9 mouse cellular contexts compared by ENCODE assay signal in genomic region chr6:134157533-134158115, GRCm38 (mm10).
DNase-seq lines count a peak whose midpoint lies in the region; ATAC-seq lines count a peak whose summit lies in the region.
"Had no signal": no experiment of that assay in that cellular context is flagged by ENCODE, and none has a peak within 500 bp of the region (broad histone marks: within the 10 kb centered on the region; RNA-seq: fewer than 3 reads in every experiment).

No protein-coding gene starts in this region.

- H3K4me3 ChIP-seq in heart, embryonic 13.5 days: no peak overlapping the region
- H3K4me3 ChIP-seq in forebrain, embryonic 14.5 days (ENCODE audit: low read depth, low read length): no peak overlapping the region

- no peaks in the 10 kb centered on the region for H3K9me3 ChIP-seq in heart, embryonic 13.5 days
- H3K9me3 ChIP-seq in forebrain, embryonic 14.5 days (replicated peaks; ENCODE audit: control insufficient read depth, low read length): no peaks in the 10 kb centered on the region

- 62% methylated on average over 6 of the region's 6 CpGs for WGBS in heart, embryonic 13.5 days
- WGBS in forebrain, embryonic 14.5 days: 63% methylated on average over 6 of the region's 6 CpGs

- ATAC-seq in heart, embryonic 13.5 days (ENCODE audit: extremely low read depth, insufficient number of reproducible peaks, low FRiP score, low TSS enrichment): no peak
- ATAC-seq in CD4-positive, CD25-positive, alpha-beta regulatory T cell, adult 4 months: peak; percentile 39
- peak; percentile 74; the same call in 1 of the 2 replicates for ATAC-seq in forebrain, embryonic 14.5 days
- no peak for ATAC-seq in erythroid progenitor cell, adult 5-6 weeks (replicated peaks; ENCODE audit: low FRiP score, poor library complexity, severe bottlenecking)
- ATAC-seq in granulocyte monocyte progenitor cell, adult 5-6 weeks (replicated peaks; ENCODE audit: poor library complexity, severe bottlenecking): no peak

- H3K4me1 ChIP-seq in heart, embryonic 13.5 days: peaks cover 77% of the 10 kb centered on the region
- peaks cover 13% of the 10 kb centered on the region; the same call in 1 of the 2 replicates for H3K4me1 ChIP-seq in forebrain, embryonic 14.5 days (ENCODE audit: control insufficient read depth, insufficient read depth, low read length)

- no peaks in the 10 kb centered on the region for H3K27me3 ChIP-seq in heart, embryonic 13.5 days (replicated peaks)
- H3K27me3 ChIP-seq in forebrain, embryonic 14.5 days (replicated peaks; ENCODE audit: control insufficient read depth, insufficient read depth, low read length): no peaks in the 10 kb centered on the region

- peaks cover 20% of the 10 kb centered on the region for H3K36me3 ChIP-seq in heart, embryonic 13.5 days
- H3K36me3 ChIP-seq in forebrain, embryonic 14.5 days (ENCODE audit: control insufficient read depth, insufficient read depth, low read length): no peaks in the 10 kb centered on the region

- no peak overlapping the region for H3K4me2 ChIP-seq in heart, embryonic 13.5 days
- H3K4me2 ChIP-seq in forebrain, embryonic 14.5 days (ENCODE audit: low read length): no peak overlapping the region

- no peak for DNase-seq in heart, adult 9 months (ENCODE audit: low spot score in 2 of 2)
- peak; percentile 73 for DNase-seq in forebrain, embryonic 14.5 days (ENCODE audit: low spot score)
- DNase-seq in mesoderm, embryonic 11.5 days (ENCODE audit: low read depth, low spot score): peak; percentile 72
- DNase-seq in c-Kit-positive CD71-positive TER-119-positive erythroid progenitor cells, embryonic 14.5 days (ENCODE audit: low spot score): no peak
- DNase-seq: right cerebral cortex, postnatal 25 days had no signal

- peak overlapping the region; percentile 36; the same call in 1 of the 2 replicates for H3K27ac ChIP-seq in heart, embryonic 13.5 days (replicated peaks)
- H3K27ac ChIP-seq in forebrain, embryonic 14.5 days (ENCODE audit: low read depth, low read length): no peak overlapping the region

- H3K9ac ChIP-seq in heart, embryonic 13.5 days: no peak overlapping the region
- H3K9ac ChIP-seq in forebrain, embryonic 14.5 days (ENCODE audit: low read length): no peak overlapping the region

Comparison
In these comparisons a context has a peak if more than half of its experiments do, and no peak if none do; other contexts are left out.
1. ATAC-seq: peak in CD4-positive, CD25-positive, alpha-beta regulatory T cell, adult 4 months (single experiment) and forebrain, embryonic 14.5 days (single experiment); none in heart, embryonic 13.5 days (single experiment), erythroid progenitor cell, adult 5-6 weeks (single experiment) and granulocyte monocyte progenitor cell, adult 5-6 weeks (single experiment).
2. DNase-seq: peak in forebrain, embryonic 14.5 days (single experiment) and mesoderm, embryonic 11.5 days (single experiment); none in heart, adult 9 months (0 of 2) and c-Kit-positive CD71-positive TER-119-positive erythroid progenitor cells, embryonic 14.5 days (single experiment).